Mouse (Mus musculus): ENCODE data around the gene Phrf1.

Phrf1 gene

GRCm38 (mm10) chr7:141218557-141219133, 9.9 kb upstream of the Phrf1 start:
- CTCF ChIA-PET: interaction anchor here in 1 of 4 experiments (1.4 kb wide), 1 partner anchor 10 kb away, joined by 4 read pairs; the partner anchor contains the start of gene Phrf1
- POLR2A ChIA-PET: interaction anchor here (0.5 to 10.6 kb wide), 14 partner anchors 9 to 256 kb away, joined by 3 to 158 read pairs (median 4); partner anchors contain the start of genes Phrf1 (in 2 of the 4) and Pidd1 (in 1 of the 4)

- ChIA-PET CTCF (interaction anchor here in 2 of 4 experiments (1.0 to 1.4 kb wide), 2 partner anchors 9 to 126 kb away, joined by 4 to 5 read pairs; partner anchors contain the start of gene Phrf1 (in 1 of the 2)), POLR2A (interaction anchor here in 3 of 4 experiments (0.5 to 10.6 kb wide), 17 partner anchors 8 to 1063 kb away, joined by 3 to 158 read pairs (median 3); partner anchors contain the start of genes Phrf1 (in 2 of the 3), Cdhr5 (in 1 of the 3), Pidd1 (in 1 of the 3) and Ptdss2 (in 1 of the 3))
Measured at GRCm38 (mm10) chr7:141219558-141220099, 9.0 kb upstream of the Phrf1 start.

DNA sequence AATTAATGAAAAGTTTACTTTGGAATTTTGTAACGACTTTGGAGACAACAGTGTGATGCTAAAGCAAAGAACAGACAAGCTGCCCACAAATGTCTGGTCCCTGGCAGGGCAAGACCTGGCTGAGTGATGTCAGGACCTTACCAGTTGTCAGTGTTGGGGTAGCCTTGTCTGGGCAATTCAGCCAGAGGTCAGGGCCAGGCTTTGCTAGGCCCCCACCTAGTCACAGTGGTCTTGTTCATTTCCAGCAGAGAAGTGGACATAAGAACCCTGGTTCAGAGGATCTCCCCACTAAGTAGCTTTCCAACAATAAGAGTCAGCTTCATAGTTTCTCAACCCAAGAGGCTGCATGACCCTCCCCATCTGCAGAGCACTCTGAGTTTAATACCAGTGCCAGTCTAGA, 8.2 kb upstream of the Phrf1 start:
- POLR2A ChIA-PET: interaction anchor here in 3 of 4 experiments (0.5 to 10.6 kb wide), 29 partner anchors 9 to 1063 kb away, joined by 3 to 158 read pairs (median 3); partner anchors contain the start of genes Cdhr5 (in 2 of the 3), Deaf1 (in 1 of the 3), Phrf1 (in 1 of the 3) and Pidd1 (in 1 of the 3)
- CTCF ChIA-PET: interaction anchor here in 1 of 4 experiments (1.0 kb wide), 1 partner anchor 126 kb away, joined by 5 read pairs; no protein-coding TSS in a partner anchor

DNA sequence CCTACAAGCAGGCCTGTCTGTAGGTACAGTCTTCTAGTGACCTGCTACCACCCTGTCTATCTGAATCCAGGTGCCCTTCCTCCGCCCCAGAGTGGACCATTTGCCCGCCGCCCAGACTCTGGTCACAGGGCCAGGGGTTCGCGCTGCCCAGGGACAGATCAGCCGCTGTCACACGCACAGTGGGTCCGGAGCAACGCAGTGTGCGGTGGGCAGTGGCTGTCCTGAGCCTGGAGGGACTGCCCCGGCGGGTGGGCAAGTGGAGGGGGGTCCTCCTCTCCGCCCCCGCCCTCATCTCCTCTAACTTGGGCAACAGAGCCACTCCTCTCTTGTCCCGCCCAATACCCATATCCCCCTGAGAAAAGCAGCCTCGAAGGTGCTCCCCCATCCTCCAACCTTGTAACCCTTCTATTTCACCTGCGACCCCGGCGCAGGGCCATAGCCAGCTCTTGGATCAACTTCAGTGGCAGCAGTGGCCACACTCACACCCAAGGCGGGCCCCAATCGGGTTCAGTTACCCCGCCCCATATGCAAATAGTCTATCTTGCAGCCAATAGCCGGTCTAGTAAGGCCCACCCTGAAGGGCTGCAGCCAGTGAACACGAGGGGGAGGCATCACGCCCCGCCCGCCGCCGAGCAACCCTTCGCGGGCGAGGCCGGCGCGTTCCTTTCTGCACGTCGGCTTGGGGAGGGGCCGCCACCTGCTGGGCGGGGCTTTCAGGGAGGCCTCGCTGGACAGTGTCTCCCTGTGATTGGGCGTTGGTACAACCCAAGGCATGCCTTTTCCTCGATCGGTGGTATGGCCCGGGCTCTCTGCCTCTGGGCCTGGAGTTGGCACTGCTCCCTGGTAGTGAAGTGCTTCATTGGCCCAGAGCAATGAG, 7.1 kb upstream of the Phrf1 start:
- POLR2A ChIA-PET: interaction anchor here (0.6 to 10.6 kb wide), 37 partner anchors 10 to 1252 kb away, joined by 3 to 158 read pairs (median 4); partner anchors contain the start of genes Hras (in 2 of the 4), Lrrc56 (in 2 of the 4), Cdhr5 (in 1 of the 4) and Deaf1 (in 1 of the 4)

GRCm38 (mm10) chr7:141222126-141222467, 6.5 kb upstream of the Phrf1 start:
- ChIA-PET POLR2A (interaction anchor here (0.6 to 10.6 kb wide), 28 partner anchors 9 to 1253 kb away, joined by 3 to 158 read pairs (median 4); partner anchors contain the start of genes Hras (in 2 of the 4), Lrrc56 (in 2 of the 4), Taldo1 (in 2 of the 4) and Cdhr5 (in 1 of the 4)), CTCF (interaction anchor here in 2 of 4 experiments (0.5 to 1.2 kb wide), 4 partner anchors 170 to 381 kb away, joined by 3 to 7 read pairs (median 4); partner anchors contain the start of gene Taldo1 (in 1 of the 2))

More for the DNA sequence above, 7.1 kb upstream of the Phrf1 start:
- CTCF ChIA-PET: interaction anchor here in 2 of 4 experiments (0.5 to 1.2 kb wide), 4 partner anchors 10 to 380 kb away, joined by 3 to 7 read pairs (median 4); partner anchors contain the start of gene Taldo1 (in 1 of the 2)

GRCm38 (mm10) chr7:141222696-141223215, 5.8 kb upstream of the Phrf1 start:
- CTCF ChIA-PET: interaction anchor here in 2 of 4 experiments (0.6 to 1.0 kb wide), 2 partner anchors 141 to 174 kb away, joined by 3 to 4 read pairs; no protein-coding TSS in a partner anchor
- POLR2A ChIA-PET: interaction anchor here (0.6 to 10.6 kb wide), 23 partner anchors 9 to 232 kb away, joined by 3 to 158 read pairs (median 4); partner anchors contain the start of genes Taldo1 (in 3 of the 4), Hras (in 2 of the 4), Lrrc56 (in 2 of the 4) and Eps8l2 (in 1 of the 4)

- ChIA-PET POLR2A (interaction anchor here in 1 of 4 experiments (4.2 kb wide), 1 partner anchor 9 kb away, joined by 51 read pairs; the partner anchor contains the start of gene Rassf7), CTCF (interaction anchor here in 2 of 4 experiments (0.5 to 1.5 kb wide), 2 partner anchors 104 to 119 kb away, joined by 3 to 4 read pairs; partner anchors contain the start of gene Ptdss2 (in 1 of the 2))
Measured at GRCm38 (mm10) chr7:141226535-141226934, 2.0 kb upstream of the Phrf1 start.

DNA sequence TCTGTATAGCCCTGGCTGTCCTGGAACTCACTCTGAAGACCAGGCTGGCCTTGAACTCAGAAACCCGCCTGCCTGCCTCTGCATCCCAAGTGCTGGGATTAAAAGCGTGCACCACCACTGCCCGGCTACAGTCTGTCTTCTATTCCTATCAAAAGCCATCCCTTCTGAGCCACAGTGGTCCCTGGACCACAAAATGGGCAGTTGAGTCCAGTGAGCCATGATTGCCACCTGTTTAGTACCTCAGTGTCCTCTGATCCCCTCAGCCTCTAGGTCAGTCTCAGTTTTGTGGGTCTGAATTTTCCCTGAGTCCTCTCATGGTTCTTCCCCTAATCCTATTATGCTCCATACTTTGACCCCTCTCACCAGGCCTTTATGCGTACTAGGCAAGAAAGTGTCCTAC, 788 bp upstream of the Phrf1 start:
- CTCF ChIA-PET: interaction anchor here (0.6 to 2.2 kb wide), 21 partner anchors 9 to 433 kb away, joined by 3 to 15 read pairs (median 4); partner anchors contain the start of genes Rassf7 (in 2 of the 4), Eps8l2 (in 1 of the 4), Hras (in 1 of the 4) and Lrrc56 (in 1 of the 4)
- POLR2A ChIA-PET: interaction anchor here in 3 of 4 experiments (0.5 to 11.4 kb wide), 25 partner anchors 9 to 232 kb away, joined by 3 to 158 read pairs (median 4); partner anchors contain the start of genes Rassf7 (in 3 of the 3), Hras (in 1 of the 3), Lmntd2 (in 1 of the 3) and Lrrc56 (in 1 of the 3)

DNA sequence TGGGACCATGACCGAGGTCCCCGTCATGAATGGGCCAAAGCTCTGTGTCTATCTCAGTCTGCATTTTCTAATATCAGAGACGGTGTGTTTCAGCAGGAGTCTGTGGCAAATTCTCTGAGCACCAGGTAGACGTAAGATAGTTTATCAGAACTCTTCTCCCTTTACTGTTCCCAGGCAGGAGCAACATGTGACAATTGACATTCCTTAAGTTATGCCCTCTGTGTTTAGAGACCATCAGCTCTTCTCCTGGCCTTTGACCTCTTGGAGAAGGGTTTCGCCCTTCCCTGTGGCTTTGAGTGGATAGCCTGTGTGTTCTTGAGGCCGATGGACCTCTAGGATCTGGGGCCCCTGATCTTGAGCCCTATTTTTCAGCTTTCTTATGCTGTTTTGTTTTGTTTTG, 1.1 kb downstream of the Phrf1 start:
- ChIA-PET CTCF (interaction anchor here in 1 of 4 experiments (1.5 to 2.2 kb wide), 2 partner anchors 36 to 178 kb away, joined by 3 to 9 read pairs; partner anchors contain the start of genes Hras and Lrrc56), POLR2A (interaction anchor here (0.6 to 11.4 kb wide), 28 partner anchors 7 to 217 kb away, joined by 3 to 158 read pairs (median 4); partner anchors contain the start of genes Rassf7 (in 4 of the 4), Deaf1 (in 2 of the 4), Eps8l2 (in 2 of the 4) and Hras (in 2 of the 4))

- POLR2A ChIA-PET: interaction anchor here in 3 of 4 experiments (1.1 to 11.4 kb wide), 12 partner anchors 8 to 126 kb away, joined by 3 to 158 read pairs (median 6); partner anchors contain the start of genes Lmntd2 (in 2 of the 3) and Rassf7 (in 2 of the 3)
- CTCF ChIA-PET: interaction anchor here in 2 of 4 experiments (0.6 to 1.0 kb wide), 3 partner anchors 9 to 346 kb away, joined by 3 to 5 read pairs (median 4); no protein-coding TSS in a partner anchor
Measured at GRCm38 (mm10) chr7:141230570-141230969, 2.0 kb downstream of the Phrf1 start.

GRCm38 (mm10) chr7:141231111-141231510, 2.5 kb downstream of the Phrf1 start:
- CTCF ChIA-PET: interaction anchor here in 3 of 4 experiments (0.6 to 1.0 kb wide), 5 partner anchors 10 to 345 kb away, joined by 3 to 5 read pairs (median 3); no protein-coding TSS in a partner anchor
- POLR2A ChIA-PET: interaction anchor here in 3 of 4 experiments (0.6 to 11.4 kb wide), 17 partner anchors 8 to 277 kb away, joined by 3 to 158 read pairs (median 4); partner anchors contain the start of genes Hras (in 2 of the 3), Lmntd2 (in 2 of the 3), Lrrc56 (in 2 of the 3) and Rassf7 (in 2 of the 3)

- CTCF ChIA-PET: interaction anchor here (0.6 to 1.2 kb wide), 6 partner anchors 10 to 345 kb away, joined by 3 to 5 read pairs (median 3); partner anchors contain the start of gene Rassf7 (in 1 of the 4)
- POLR2A ChIA-PET: interaction anchor here in 3 of 4 experiments (0.6 to 11.4 kb wide), 20 partner anchors 9 to 277 kb away, joined by 3 to 158 read pairs (median 4); partner anchors contain the start of genes Hras (in 2 of the 3), Lmntd2 (in 2 of the 3), Lrrc56 (in 2 of the 3) and Rassf7 (in 2 of the 3)
Measured at GRCm38 (mm10) chr7:141231551-141231950, 3.0 kb downstream of the Phrf1 start.

DNA sequence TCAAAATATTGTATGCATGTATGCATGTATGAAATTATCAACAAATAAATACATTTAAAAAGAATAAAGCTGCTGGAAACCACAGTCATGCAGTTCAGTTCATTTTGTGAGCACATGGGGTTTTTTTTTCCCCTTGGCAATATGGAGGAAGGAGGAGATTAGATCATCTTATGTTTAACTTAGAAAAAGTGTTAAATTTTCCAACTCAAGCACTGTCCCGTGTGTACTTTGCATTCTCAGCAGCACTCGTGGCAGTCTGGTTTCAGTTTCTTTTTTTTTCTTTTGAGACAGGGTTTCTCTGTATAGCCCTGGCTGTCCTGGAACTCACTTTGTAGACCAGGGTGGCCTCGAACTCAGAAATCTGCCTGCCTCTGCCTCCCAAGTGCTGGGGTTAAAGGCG, 21.9 kb downstream of the Phrf1 start:
- ChIA-PET POLR2A (interaction anchor here in 2 of 4 experiments (0.7 to 2.9 kb wide), 12 partner anchors 13 to 180 kb away, joined by 3 to 9 read pairs (median 3); partner anchors contain the start of gene Taldo1 (in 1 of the 2)), CTCF (interaction anchor here in 1 of 4 experiments (0.5 kb wide), 1 partner anchor 28 kb away, joined by 3 read pairs; the partner anchor contains the start of gene Sct)

DNA sequence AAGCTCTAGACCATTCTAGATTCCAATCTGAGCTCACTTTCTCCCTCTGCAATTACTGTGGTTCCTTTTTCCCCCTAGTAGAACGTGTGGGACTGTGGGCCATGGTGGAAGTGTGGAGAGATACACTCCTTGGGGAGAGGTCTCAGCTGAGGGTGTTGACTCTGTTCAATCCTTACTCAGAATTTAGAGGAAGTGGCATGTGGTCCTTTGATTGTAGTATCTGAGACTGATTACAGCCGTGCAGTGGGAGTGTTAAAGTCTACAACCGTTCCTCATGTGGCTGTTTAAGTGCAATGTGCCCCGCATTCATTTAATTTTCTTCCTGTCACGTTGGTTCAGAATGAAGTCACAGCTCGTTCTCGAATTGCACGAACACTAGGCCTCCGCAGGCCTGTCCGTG, 27.6 kb downstream of the Phrf1 start:
- CTCF ChIA-PET: interaction anchor here in 1 of 4 experiments (0.6 kb wide), 2 partner anchors 101 to 131 kb away, joined by 3 to 4 read pairs; no protein-coding TSS in a partner anchor
- POLR2A ChIA-PET: interaction anchor here in 2 of 4 experiments (0.7 to 5.7 kb wide), 10 partner anchors 9 to 72 kb away, joined by 3 to 40 read pairs (median 5); partner anchors contain the start of genes Deaf1 (in 1 of the 2), Rassf7 (in 1 of the 2) and Tmem80 (in 1 of the 2)

DNA sequence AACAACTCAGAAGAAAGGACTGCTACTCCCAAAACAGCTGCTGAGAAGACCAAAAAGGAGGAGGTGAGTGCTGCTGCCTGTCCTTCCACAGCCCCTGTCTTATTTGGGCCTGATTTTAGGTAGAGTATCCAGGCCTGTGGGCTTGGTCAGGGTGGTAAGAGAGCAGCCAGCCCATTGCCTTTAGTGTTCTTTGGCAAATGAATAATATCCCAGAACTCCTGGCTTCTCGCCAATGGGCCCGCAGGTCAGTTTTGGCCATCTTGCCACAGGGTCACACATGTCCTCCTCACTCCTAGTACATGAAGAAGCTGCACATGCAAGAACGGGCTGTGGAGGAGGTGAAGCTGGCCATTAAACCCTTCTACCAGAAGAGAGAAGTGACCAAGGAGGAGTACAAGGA, 32.9 kb downstream of the Phrf1 start:
- POLR2A ChIA-PET: interaction anchor here in 3 of 4 experiments (0.7 to 1.3 kb wide), 5 partner anchors 8 to 46 kb away, joined by 3 to 4 read pairs (median 3); partner anchors contain the start of genes Rassf7 (in 1 of the 3) and Sct (in 1 of the 3)
- CTCF ChIA-PET: no interaction called here

Measured in embryonic stem cell, embryonic (primary cell).